Mouse (Mus musculus): Measurements from ENCODE around the gene Ric3.

The Ric3 gene

DNA sequence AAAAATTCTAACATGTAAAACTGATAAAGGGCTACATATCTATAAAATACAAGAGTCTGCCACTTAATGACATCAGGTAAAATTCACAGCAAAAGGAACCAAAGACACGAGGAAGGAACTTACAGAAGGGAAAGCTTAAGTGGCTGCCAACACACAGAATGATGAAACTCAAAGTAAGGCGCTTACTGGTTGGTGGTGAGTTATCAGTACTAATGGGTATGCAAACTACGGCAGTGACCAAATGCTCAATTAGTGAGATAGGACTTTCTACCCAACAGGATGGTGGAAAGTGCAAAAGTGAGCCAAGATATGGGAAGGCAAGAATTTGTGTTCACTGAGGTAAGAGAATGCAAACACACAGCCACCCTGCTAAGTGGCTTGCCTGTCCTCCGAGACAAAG lies 23.6 kb downstream of the Ric3 start:
- in situ Hi-C loops (cut with MboI; ENCODE audit: low sequenced_read_pairs) = no loop called here

- in situ Hi-C loops (cut with MboI; ENCODE audit: low sequenced_read_pairs) = no loop called here
Observed at GRCm38 (mm10) chr7:109050831-109051230, 32.3 kb downstream of the Ric3 start.

GRCm38 (mm10) chr7:109045876-109046275 lies 37.3 kb downstream of the Ric3 start:
- in situ Hi-C loops (cut with MboI; ENCODE audit: low sequenced_read_pairs) = no loop called here

DNA sequence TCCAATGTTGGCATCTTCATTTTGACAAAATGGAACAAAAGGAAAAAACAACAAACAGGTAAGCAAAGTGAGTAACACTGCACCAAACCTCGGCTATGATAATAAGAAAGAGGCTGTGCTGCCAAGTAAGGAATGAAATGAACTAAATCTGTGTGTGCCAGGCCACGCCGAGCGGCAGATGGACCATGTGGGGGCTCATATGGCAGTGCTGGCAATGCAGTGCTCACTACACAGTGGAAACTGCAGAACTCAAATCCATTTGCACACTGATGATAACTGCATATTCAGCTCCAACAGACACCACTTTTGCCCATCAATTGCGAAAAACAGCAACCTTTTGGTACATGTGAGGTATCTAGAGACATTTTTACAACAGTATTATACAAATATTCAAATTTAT lies 43.7 kb downstream of the Ric3 start:
- in situ Hi-C loops (cut with MboI; ENCODE audit: low sequenced_read_pairs) = no loop called here

- in situ Hi-C loops (cut with MboI; ENCODE audit: low sequenced_read_pairs) = no loop called here
Observed at GRCm38 (mm10) chr7:109038987-109039386, 44.1 kb downstream of the Ric3 start.

GRCm38 (mm10) chr7:109038121-109038735 lies 44.9 kb downstream of the Ric3 start:
- in situ Hi-C loops (cut with MboI; ENCODE audit: low sequenced_read_pairs) = no loop called here

DNA sequence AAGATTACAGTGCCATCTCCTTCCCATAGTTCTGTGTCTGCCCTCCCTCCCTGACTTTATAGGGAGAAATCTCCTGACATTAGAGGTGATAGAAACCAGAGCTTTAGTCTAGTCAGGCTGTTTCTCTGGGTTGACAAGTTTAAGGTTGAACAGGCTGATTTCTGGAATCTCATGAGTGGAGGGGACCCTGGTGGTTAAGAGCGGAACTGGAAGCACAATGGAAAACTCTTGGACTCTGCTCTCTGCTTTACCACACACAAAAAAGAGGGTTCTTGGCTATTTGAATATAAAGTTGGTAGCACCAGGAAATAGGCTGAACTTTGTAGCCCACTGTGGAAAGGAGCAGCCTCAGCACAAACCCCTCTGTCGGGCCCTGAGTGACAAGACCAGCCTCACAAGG lies 51.1 kb downstream of the Ric3 start:
- in situ Hi-C loops (cut with MboI; ENCODE audit: low sequenced_read_pairs) = no loop called here

DNA sequence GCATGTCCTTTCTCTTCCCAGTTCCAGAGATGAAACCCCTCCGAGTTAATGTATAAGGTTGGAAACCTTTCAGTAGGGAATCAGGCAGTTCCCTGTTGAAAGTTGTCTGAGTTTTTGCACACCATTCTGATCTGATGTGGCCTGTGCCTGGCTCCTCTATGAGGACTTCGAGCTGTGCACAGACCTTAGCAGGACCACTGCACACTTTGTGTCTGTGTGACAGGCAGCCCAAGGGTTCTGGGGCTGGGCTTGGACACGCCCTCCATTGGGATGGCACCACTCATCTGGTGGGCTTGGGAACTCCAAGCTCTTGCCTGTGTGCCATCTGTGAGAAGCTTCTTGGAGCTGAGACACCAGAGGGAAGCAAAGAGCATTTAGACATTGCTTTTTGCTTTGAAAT lies 51.8 kb downstream of the Ric3 start:
- in situ Hi-C loops (cut with MboI; ENCODE audit: low sequenced_read_pairs) = no loop called here

DNA sequence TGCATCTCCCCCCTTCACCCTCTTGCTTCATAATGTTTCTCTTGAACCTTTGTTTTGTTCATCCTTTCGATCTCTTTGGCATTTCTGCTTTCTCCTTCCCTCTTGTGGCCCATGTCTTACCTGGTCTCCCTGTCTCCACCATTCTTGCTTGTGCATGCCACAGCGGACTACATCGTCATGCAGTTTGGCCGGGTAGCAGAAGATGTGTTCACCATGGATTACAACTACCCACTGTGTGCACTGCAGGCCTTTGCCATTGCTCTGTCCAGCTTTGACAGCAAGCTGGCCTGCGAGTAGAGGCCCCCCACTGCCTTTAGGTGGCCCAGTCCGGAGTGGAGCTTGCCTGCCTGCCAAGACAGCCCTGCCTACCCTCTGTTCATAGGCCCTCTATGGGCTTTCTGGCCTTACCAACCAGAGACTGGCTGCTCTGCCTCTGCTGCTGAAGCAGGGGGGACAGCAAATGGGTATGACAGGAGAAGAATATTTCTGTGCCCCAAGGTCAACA lies 53.1 kb downstream of the Ric3 start:
- in situ Hi-C loops (cut with MboI; ENCODE audit: low sequenced_read_pairs) = no loop called here

DNA sequence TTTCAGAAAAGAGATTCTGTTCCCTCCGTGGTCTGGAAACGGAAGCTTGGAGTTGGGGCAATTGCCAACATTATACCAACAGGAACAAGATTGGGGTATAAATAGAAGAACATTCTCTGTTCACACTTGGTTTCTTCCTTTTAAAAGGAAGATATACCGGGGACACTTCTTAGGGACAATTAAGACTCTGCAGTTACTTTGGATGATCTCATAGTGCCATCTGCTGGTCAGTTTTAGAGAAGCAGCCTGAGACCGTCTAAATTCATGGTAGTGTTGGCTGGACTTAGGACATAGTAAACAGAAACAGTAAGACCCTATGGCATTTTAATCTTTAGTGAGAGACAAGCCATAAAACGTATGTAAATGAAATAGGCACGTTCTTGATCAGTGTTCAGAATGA lies 54.9 kb downstream of the Ric3 start:
- in situ Hi-C loops (cut with MboI; ENCODE audit: low sequenced_read_pairs) = no loop called here

GRCm38 (mm10) chr7:109027721-109028120 lies 55.4 kb downstream of the Ric3 start:
- in situ Hi-C loops (cut with MboI; ENCODE audit: low sequenced_read_pairs) = no loop called here

- in situ Hi-C loops (cut with MboI; ENCODE audit: low sequenced_read_pairs) = no loop called here
Observed at GRCm38 (mm10) chr7:109026976-109027375, 56.2 kb downstream of the Ric3 start.

- in situ Hi-C loops (cut with MboI; ENCODE audit: low sequenced_read_pairs) = no loop called here
Observed at GRCm38 (mm10) chr7:109025743-109026142, 57.4 kb downstream of the Ric3 start.

GRCm38 (mm10) chr7:109021428-109021827 lies 61.7 kb downstream of the Ric3 start:
- in situ Hi-C loops (cut with MboI; ENCODE audit: low sequenced_read_pairs) = loop anchor here (25.0 kb wide), 1 partner anchor 209 kb away; no protein-coding TSS in a partner anchor

GRCm38 (mm10) chr7:109019243-109019642 lies 63.9 kb downstream of the Ric3 start:
- in situ Hi-C loops (cut with MboI; ENCODE audit: low sequenced_read_pairs) = loop anchor here (25.0 kb wide), 1 partner anchor 207 kb away; no protein-coding TSS in a partner anchor

GRCm38 (mm10) chr7:109016378-109016923 lies 66.7 kb downstream of the Ric3 start:
- in situ Hi-C loops (cut with MboI; ENCODE audit: low sequenced_read_pairs) = loop anchor here (25.0 kb wide), 1 partner anchor 204 kb away; no protein-coding TSS in a partner anchor

DNA sequence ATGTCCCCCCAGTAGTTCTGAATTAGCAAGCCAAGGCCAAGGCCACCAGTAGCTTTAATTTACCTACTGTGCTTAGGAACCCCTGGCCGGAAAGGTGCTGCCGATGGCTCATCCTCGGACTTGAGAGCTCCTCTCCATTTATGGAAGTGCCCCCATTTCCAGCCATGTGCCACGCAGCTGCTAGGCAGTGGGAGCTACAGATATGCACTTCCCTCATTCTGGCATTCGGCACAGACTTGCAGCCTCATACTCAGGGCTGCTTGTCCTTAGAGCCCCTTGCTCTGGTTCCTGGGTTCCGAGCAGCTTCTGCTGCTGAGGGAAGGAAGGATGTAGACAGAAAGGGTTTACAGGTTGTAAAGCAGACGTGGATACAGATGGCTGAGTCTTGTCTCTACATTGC lies 68.3 kb downstream of the Ric3 start:
- in situ Hi-C loops (cut with MboI; ENCODE audit: low sequenced_read_pairs) = loop anchor here (25.0 kb wide), 1 partner anchor 203 kb away; no protein-coding TSS in a partner anchor

DNA sequence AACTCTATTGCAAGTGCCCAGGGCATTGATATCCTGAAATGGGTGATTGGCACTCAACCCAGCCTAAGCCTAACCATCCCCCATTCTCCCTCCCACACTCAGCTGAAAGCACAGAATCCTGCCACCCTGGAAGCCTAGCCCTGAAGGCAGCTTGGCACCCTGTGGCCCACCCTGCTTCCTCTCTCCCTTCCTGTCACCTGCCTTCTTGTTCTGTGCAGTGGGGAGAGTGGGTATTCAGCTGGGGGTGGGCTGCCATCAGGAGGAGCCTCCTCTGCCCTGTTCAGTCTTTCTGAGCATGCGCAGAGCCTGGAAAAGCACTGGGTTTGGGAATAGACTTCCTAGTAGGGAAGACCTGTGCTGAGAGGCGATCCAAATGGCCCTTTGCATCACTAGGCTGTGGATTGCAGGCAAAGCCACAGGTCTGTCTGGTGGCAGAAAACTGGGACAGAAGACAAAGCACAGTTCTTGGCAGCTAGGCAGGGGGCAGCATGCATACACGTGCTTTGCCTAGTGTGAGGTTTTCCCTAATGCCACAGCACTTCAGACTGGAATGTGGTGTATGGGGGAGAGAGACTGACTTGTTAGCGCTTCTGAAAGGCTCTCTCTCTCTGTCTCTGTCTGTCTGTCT lies 70.0 kb downstream of the Ric3 start:
- in situ Hi-C loops (cut with MboI; ENCODE audit: low sequenced_read_pairs) = loop anchor here (25.0 kb wide), 1 partner anchor 201 kb away; no protein-coding TSS in a partner anchor

DNA sequence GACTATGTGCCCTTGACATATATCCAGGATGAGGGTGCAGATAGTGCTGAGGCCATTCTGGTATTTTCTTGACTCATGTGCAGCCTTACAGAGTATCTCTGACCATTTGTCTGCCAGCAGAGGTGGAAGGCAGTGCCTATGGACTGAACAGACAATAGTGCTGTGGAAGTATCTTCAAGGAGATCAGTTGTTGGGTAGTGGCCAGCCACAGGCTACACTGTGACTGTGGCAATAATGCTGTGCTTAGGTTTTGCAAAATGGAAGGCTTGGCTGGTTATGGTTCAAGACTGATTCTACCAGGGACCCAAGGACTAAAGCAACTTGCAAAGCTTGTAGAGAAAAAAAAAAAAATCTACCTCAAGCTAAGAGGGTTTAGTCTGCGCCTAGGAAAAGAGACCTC lies 70.6 kb downstream of the Ric3 start:
- in situ Hi-C loops (cut with MboI; ENCODE audit: low sequenced_read_pairs) = loop anchor here (25.0 kb wide), 1 partner anchor 200 kb away; no protein-coding TSS in a partner anchor

GRCm38 (mm10) chr7:109011596-109012180 lies 71.4 kb downstream of the Ric3 start:
- in situ Hi-C loops (cut with MboI; ENCODE audit: low sequenced_read_pairs) = loop anchor here (25.0 kb wide), 1 partner anchor 199 kb away; no protein-coding TSS in a partner anchor

All from CH12F3 (cell line).